In genomic region chr1:59340814-59341588, GRCm38 (mm10) we compare ENCODE assay signal across 9 mouse cellular contexts.
A peak's percentile ranks its signal among the peaks of the same experiment; 100 is the strongest.
DNase-seq lines count a peak whose midpoint lies in the region; ATAC-seq and TF ChIP-seq lines count a peak whose summit lies in the region.
"Had no signal": no experiment of that assay in that cellular context is flagged by ENCODE, and none has a peak within 500 bp of the region (broad histone marks: within the 10 kb centered on the region; RNA-seq: fewer than 3 reads in every experiment).

No protein-coding gene starts in this region.

- no peak for TF ChIP-seq POLR2A in cerebellum, adult 2 months (IDR thresholded peaks at IDR 0.05; ENCODE audit: borderline replicate concordance, insufficient read depth, low read length)

- H3K9me3 ChIP-seq in kidney, embryonic 15.5 days (replicated peaks): no peaks in the 10 kb centered on the region
- no peaks in the 10 kb centered on the region for H3K9me3 ChIP-seq in midbrain, embryonic 15.5 days

- 5% methylated on average over 16 of the region's 16 CpGs for WGBS in kidney, embryonic 15.5 days
- 21% methylated on average over 16 of the region's 16 CpGs for WGBS in cerebellum, adult 2 months
- WGBS in midbrain, embryonic 15.5 days: 4% methylated on average over 16 of the region's 16 CpGs

- H3K4me3 ChIP-seq in kidney, embryonic 15.5 days (replicated peaks): no peak overlapping the region
- H3K4me3 ChIP-seq in cerebellum, adult 2 months (replicated peaks; ENCODE audit: insufficient read depth, low read depth, low read length): no peak overlapping the region
- no peak overlapping the region for H3K4me3 ChIP-seq in midbrain, embryonic 15.5 days

- no peak overlapping the region for H3K9ac ChIP-seq in kidney, embryonic 15.5 days
- H3K9ac ChIP-seq in midbrain, embryonic 15.5 days: no peak overlapping the region
- H3K9ac ChIP-seq: liver, embryonic 14.5 days had no signal

- no peak for DNase-seq in kidney, adult 8-10 months
- peak; percentile 34 to 44 for DNase-seq in cerebellum, adult 2 months
- DNase-seq in gastrocnemius, postnatal 10 days: peak; percentile 21
- no peak for DNase-seq in right cerebral cortex, adult 2 months (ENCODE audit: low spot score in 2 of 2)
- no peak for DNase-seq in frontal cortex, postnatal 36 days (ENCODE audit: low spot score in 2 of 2)
- DNase-seq in frontal cortex, postnatal 25 days (ENCODE audit: low spot score in 2 of 2): no peak

- no peaks in the 10 kb centered on the region for H3K36me3 ChIP-seq in kidney, embryonic 15.5 days
- H3K36me3 ChIP-seq in midbrain, embryonic 15.5 days (replicated peaks): no peaks in the 10 kb centered on the region

- H3K27ac ChIP-seq in kidney, embryonic 15.5 days: peak overlapping the region; percentile 45
- H3K27ac ChIP-seq in cerebellum, adult 2 months (ENCODE audit: insufficient read depth, low read length): no peak overlapping the region
- no peak overlapping the region; the same call in 1 of the 2 replicates for H3K27ac ChIP-seq in midbrain, embryonic 15.5 days
- H3K27ac ChIP-seq: liver, embryonic 14.5 days had no signal

- peak; percentile 85 for ATAC-seq in kidney, embryonic 15.5 days (replicated peaks; ENCODE audit: low FRiP score)
- peak; percentile 87 for ATAC-seq in midbrain, embryonic 15.5 days (replicated peaks)

- H3K27me3 ChIP-seq in kidney, embryonic 15.5 days: no peaks in the 10 kb centered on the region
- no peaks in the 10 kb centered on the region for H3K27me3 ChIP-seq in cerebellum, adult 2 months (ENCODE audit: control insufficient read depth, insufficient read depth, low read length)
- no peaks in the 10 kb centered on the region for H3K27me3 ChIP-seq in midbrain, embryonic 15.5 days (replicated peaks)

- TF ChIP-seq CTCF in cerebellum, adult 2 months (IDR thresholded peaks at IDR 0.05; ENCODE audit: borderline replicate concordance, insufficient read depth, low read depth, low read length): no peak

- peaks cover 17% of the 10 kb centered on the region for H3K4me1 ChIP-seq in kidney, embryonic 15.5 days
- H3K4me1 ChIP-seq in cerebellum, adult 2 months (ENCODE audit: control insufficient read depth, insufficient read depth, low read length): peaks cover 4% of the 10 kb centered on the region; the same call in 1 of the 2 replicates
- H3K4me1 ChIP-seq in midbrain, embryonic 15.5 days: peaks cover 16% of the 10 kb centered on the region

- peak overlapping the region; percentile 48 for H3K4me2 ChIP-seq in kidney, embryonic 15.5 days
- peak overlapping the region; percentile 8 for H3K4me2 ChIP-seq in midbrain, embryonic 15.5 days

Comparison
In these comparisons a context has a peak if more than half of its experiments do, and no peak if none do; other contexts are left out.
1. DNase-seq: peak in cerebellum, adult 2 months (2 of 2) and gastrocnemius, postnatal 10 days (single experiment); none in kidney, adult 8-10 months (0 of 2), right cerebral cortex, adult 2 months (0 of 2), frontal cortex, postnatal 36 days (0 of 2) and frontal cortex, postnatal 25 days (0 of 2).